Mouse (Mus musculus) urinary bladder, postnatal 10 days (tissue): Measurements from ENCODE around the gene Lcp2.
"Not testable (repeated sequence)": the region's sequence is repeated elsewhere in the genome, so short reads cannot be mapped to it uniquely, and the experiment has no call there.

Source experiments
- DNase-seq: peaks from one replicate; pipeline ENCODE4 v3.0.0; 2022; ENCODE audit warnings: low spot score

The Lcp2 gene

DNA sequence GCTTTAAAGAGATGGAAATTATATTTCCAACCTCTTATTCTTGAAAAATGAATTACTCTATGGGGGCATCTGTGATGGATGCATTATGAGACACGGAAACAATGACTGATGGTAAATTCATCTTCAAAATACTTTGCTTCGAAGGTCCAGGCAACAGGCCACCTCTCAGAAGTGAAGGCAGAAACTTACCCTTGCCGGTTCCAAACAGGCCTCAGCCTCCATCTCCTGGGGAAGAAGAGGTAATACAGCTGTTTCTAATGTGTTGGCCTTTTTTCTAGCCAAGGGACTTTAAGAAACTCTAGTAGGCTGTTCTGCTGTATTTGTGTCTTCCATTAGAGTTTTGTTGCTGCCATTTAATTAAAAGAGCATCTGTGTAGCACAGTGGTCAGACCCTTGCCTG, 40.3 kb downstream of the Lcp2 start:
- DNase-seq = no peak

DNA sequence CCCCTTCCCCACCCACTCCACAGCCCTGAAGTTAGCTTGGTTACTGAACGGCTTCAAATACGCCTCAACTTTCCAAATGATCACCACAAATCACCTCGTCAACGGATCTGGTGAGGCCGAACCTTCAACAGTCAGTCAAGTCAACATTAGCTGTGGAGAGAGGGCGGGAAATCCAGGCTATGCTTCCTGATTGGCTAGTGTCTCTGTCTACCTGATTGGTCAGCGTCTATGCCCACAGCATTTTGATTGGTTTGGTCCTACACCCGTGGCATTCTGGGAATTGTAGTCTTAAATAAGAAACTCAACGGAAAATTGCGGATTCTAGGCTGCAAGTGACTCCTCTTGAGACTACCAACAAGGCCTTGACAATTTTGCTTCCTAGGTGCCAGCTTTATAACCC, 51.7 kb downstream of the Lcp2 start, which contains the start of gene 4930469K13Rik:
TSS of gene 4930469K13Rik (minus strand) at position 133 of the 400 bp plus-strand sequence.
- no peak for DNase-seq

DNA sequence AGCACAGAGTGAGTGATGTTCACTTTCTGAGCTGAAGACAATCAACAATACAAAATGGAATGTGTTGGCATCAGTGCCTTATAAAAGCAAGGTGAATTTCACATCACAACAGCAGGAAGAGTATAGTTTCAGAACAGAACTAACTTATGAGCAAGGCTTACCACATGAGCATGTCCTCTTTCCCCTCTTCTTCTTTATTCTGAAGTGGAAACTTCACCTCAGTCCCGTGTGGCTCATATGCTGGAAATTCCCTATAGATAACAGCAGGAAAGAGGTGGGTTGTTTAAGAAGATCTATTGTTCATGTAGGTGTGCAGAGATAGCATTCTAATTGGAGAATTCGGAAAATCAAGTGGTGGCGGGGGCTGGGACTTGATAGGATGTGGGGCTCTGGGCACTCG, 55.1 kb downstream of the Lcp2 start:
- no peak for DNase-seq

DNA sequence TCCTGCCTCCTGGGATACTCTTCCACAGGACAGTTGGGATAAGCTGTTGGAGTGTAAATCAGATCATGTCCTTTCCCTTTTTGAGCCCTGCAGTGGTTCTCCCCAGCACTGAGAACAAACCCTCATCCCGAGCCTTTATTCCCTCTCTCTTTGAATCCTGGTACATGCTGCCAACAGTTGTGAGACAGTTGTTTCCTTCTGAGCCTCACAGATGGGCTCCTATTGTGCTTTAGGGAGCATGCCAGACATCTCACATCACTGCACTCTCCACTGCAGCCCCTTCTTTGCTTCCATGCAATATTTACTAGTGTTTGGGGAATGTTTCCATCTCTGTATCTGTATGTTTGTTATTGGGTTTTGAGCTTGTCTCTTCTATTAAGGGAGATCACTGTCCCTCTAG, 58.2 kb downstream of the Lcp2 start:
- no peak for DNase-seq

DNA sequence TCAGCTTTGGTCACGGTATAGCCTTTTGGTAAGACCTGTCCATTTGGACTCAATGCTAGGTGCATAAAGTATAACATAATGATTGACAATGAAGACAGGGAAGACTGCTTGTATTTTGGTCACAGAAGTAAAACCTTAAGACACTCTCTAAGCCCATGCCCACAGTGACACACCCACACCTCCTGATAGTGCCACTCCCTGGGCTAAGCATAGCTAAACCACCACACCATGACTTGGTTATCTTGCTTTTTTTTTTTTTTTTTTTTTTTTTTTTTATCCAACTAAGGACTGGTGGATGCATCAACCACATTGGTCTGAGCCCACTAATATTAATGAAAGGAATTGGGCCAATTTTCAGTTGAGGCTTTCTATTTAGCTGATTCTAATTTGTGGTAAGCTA, 62.5 kb downstream of the Lcp2 start:
- DNase-seq = no peak

DNA sequence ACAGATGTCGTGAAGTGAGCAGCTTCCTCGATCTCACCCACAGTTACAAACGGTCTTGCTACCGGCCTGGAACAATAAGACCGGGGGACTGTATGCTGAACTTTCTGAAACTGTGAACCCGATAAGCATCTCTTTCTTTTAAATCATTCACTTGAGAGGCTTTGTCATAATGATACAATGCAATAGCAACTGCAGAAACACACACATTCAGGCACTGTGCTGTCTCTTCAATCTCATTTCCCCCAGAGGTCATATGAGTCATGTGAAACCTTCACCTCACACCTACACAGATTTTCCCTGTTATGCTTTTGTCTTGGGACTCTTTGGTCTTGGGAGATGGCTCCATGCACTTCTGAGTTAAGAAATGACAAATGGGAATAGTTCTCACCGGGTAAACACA, 65.2 kb downstream of the Lcp2 start:
- DNase-seq = no peak

DNA sequence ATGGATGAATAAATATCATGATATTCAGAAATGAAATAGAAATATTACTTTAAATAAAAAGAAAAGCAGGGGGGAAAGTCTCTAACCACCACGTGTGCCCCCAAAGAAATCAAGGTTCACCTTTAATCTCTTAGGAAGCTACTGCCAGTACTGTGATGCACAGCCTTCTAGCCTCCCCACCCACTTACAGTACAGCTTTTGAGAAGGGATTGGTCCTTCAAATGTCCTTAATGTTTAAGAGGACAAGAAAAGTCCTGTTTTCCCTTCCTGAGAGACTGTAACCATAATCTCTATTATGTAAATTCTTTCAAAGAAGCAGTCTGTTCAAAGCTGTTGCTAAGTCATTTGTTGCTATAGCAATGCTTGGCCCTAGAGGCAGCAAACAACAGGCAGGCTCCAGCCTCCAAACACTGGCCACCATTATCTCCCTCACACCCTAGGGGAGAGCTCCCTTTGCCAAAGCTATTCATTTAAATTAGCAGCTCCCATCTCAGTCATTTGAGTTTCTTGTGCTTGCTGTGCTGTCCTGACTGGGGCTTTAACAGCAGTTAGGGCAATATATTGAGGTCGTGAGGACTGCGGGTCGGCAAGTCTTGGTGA, 66.2 kb downstream of the Lcp2 start:
- no peak for DNase-seq

DNA sequence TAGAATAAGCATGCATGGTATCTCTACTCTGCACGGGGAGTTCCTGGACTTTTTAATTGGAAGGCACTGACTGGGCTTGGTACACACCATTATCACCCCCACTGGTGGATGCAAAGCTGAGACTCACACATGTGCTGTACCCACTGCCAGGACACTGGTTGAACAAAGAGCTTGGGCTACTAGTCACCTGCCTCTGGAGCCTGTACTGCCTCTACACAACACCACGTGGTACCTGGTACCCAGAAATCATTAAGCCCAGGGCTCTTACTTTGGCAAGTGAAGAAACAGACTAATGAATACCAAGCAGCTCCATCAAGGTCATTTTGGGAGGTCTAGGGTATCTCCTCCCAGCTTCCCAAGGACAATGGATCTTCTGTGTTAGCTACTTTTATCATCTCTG, 67.0 kb downstream of the Lcp2 start:
- DNase-seq = no peak

DNA sequence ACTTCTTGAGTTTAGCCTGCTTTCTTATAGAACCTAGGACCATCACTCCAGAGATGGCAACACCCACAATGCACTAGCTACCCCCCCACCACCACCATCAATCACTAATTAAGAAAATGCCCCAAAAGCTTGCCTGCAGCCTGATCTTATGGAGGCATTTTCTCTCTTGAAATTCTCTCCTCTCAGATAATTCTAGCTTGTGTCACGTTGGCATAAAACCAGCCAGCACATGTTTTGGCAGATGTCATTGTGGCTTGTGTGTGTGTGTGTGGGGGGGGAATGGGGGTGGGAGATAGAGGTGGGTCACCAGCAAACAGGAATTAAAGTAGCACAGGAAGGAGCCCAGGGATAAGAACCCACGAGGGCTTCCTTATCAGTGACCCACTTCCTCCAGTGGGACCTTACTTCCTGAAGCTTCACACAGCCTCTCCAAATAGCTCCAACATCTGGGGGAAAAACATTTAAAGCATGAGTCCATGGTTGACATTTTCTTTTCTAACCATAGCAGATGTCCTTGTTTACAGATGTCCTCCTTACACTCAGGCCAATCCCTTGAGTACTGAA, 69.9 kb downstream of the Lcp2 start:
- DNase-seq = no peak

DNA sequence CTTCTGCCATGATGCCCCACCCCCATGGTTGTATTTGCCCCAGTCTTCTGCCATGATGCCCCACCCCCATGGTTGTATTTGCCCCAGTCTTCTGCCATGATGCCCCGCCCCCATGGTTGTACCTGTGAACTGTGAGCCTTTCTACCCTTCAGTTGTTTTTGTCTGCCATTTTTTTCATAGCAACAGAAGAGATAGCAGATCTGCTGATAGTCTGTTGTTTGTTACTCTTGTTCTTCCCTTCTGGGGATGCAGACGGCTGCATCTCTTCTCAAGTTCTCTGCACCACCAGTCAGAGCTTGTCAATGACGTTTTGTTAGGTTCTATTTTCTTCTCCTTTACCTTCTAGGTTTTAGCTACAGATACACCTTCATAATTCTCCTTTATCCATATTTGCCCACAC, 70.9 kb downstream of the Lcp2 start:
- no peak for DNase-seq

DNA sequence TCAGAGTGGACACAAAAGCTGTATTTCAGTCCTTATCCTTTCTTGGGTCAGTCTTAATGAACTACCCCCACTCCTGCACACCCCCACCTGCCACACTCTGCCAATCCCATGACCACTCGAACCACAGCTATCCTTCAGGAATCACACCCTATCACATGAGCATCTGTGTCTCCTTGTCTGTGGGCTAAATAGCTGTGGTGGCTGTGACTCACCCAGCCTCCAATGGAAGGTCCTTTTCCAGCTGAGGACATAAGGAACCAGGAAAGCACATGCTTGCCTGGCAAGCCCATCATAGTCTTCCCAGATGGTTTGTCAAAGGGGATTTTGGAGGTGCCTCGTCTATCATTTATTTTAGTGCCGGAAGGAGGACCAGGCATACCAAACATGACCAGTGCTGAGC, 71.6 kb downstream of the Lcp2 start:
- DNase-seq = no peak

DNA sequence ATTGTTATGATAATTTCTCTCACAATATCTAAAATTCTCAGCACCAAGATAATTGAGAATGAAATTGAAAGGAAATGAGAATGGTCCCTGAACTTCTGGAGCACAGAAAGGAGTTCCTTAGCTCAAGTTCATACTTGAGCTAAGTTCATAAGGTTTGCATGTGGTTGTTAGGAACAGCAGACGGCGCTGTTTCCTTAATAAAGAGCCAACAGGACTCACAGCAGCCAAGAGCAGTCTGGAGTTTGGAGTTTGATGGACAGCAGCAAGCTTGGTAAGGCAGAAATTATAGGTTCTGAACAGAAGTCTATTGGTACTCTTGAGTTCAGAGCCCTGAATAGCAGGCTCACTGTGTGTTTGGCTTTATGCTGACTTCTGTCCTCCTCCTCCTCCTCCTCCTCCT, 76.4 kb downstream of the Lcp2 start:
- no peak for DNase-seq

DNA sequence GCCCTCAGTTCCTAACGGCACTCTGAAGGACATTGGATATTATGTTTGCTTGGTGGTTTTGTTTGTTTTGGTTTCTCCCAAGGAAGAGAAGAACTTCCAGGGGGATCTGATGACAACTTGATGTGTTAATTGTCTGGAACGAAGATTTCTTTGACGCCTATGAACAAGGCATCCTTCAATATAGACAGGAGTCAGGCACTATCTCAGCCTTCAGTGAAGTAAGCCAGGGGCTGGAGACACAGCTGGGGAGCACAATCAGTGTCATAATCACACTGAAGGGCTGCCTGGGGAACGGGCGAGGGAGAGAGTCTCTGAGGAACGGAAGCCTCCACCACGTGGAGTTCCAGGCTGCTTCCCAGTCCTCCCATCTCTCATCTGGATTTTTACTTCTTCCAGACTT, 78.1 kb downstream of the Lcp2 start:
- no peak for DNase-seq

DNA sequence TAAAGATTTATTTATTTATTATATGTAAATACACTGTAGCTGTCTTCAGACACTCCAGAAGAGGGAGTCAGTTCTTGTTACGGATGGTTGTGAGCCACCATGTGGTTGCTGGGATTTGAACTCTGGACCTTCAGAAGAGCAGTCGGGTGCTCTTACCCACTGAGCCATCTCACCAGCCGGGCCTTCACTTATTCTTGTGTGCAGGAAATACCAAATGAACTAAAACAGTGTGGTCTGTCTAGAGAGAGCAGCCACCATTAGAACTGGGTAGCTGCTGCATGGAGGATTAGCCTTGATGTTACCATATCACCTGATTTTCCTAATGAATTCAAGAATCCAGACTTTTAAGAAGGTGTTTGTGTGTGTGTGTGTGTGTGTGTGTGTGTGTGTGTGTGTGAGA, 79.0 kb downstream of the Lcp2 start:
- not testable (repeated sequence) for DNase-seq

DNA sequence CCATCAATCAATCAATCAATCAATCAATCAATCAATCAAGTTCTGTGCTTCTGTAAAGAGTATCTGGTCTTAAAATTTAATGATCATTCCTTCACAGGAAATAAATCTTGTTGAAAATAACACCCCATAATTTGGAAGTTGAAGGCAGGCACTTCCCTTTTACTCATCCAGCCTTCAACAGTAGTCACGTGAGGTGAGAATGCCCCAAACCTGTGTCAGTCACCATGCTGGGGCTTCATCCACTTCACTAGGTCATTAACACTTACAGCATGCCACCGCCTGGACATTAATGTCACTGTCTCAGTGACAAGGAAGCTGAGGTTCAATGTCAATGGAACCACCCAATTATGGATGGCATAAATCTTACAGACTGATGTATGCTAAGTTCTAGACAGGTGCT, 81.7 kb downstream of the Lcp2 start:
- no peak for DNase-seq

DNA sequence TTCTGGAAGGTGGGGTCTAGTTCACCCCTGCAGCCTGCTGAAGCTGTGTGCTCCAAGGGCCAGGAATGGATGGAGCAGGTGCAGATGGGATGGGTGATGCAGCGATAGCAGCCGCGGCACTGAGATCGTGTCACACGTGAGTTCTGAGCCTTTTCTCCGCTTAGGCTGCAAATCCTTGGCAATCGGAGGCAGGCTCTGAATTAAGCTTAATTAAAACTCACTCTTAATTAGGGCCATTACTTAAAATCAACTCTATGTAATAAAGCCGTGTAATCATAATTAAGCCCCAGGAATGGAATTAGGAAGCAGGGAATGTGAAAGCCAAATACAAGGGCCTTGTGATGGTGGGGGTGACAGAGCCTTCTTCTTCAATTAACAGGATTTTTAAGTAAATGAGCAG, 92.6 kb downstream of the Lcp2 start:
- DNase-seq = no peak
